Mouse (Mus musculus): ENCODE measurements around the gene Rbm10. TPM values are rescaled to one million over a fixed set of nuclear protein-coding genes. Genes with fewer than 3 reads are reported as not detected.

Gene Rbm10
- polyA plus RNA-seq, 1 experiment = 27.9 TPM

DNA sequence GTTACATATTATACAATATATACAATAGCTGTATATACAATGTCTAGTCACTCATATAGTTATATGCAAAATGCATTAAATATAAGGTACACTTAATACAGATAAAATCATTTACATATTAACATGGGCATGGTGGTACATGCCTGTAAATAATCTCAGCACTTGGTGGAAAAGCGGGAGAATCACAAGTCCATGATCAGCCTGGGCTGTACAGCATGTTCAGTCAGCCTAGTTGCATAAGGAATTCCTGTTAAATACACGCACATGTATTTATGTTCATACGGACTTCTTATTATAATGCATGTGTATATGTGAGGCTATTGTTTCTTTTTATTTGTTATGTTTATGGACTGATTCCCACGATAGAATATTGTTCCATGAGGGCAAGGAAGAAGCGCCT is 40.3 kb downstream of the Rbm10 start:
- Histone ChIP-seq H3K36me3 (replicated peaks; ENCODE audit: low read length) (no peaks in the 10 kb centered on the region), H3K9me3 (no peaks in the 10 kb centered on the region), H3K4me1 (peaks cover 17% of the 10 kb centered on the region), H3K27me3 (replicated peaks) (no peaks in the 10 kb centered on the region), H3K4me3 (replicated peaks) (peak overlapping the region; percentile 93)
- TF ChIP-seq GATA1 (IDR thresholded peaks at IDR 0.05; ENCODE audit: borderline replicate concordance, low read length) (no peak), FLI1 (IDR thresholded peaks at IDR 0.05; ENCODE audit: low read length) (no peak)

DNA sequence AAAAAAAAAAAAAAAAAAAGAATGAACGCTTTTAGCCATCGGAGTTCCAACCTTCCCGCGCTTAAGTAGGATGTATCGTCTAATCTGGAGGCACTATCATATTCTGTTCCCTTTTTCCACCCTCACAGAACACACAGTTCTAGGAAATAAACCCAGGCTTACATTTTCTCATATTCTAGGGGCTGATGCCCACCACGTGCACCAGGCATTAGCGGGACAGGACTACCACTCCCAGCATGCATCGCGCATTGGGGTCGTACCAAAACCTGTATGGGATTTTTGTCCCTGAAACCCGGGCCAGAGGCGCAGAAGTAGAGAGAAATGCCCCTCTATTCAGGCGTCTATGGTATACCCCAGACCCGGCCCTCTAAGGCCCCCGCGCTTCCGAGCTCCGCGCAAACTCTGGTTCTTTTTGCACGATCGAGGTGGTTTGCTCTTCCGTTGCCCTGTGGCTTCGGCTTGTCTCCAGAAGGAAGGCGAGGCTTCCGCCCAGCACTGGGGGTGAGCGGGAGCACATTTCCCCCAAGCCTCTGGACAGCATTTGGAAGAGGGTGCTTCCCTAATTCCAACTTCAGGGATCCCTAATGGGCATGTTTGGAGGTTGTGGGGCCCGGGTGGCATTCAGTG is 40.8 kb downstream of the Rbm10 start, which contains the start of gene Uba1:
Gene Uba1 (plus strand): TSS at position 301 of the 627 bp plus-strand sequence.
- Histone ChIP-seq H3K36me3 (replicated peaks; ENCODE audit: low read length) (no peaks in the 10 kb centered on the region), H3K9me3 (peaks cover 3% of the 10 kb centered on the region; the same call in 1 of the 2 replicates), H3K27me3 (replicated peaks) (no peaks in the 10 kb centered on the region), H3K4me1 (peaks cover 17% of the 10 kb centered on the region), H3K4me3 (replicated peaks) (peak within 1 kb of the TSS; percentile 93)
- TF ChIP-seq GATA1 (IDR thresholded peaks at IDR 0.05; ENCODE audit: borderline replicate concordance, low read length) = no peak
- no peak for TF ChIP-seq FLI1 (IDR thresholded peaks at IDR 0.05; ENCODE audit: low read length)

DNA sequence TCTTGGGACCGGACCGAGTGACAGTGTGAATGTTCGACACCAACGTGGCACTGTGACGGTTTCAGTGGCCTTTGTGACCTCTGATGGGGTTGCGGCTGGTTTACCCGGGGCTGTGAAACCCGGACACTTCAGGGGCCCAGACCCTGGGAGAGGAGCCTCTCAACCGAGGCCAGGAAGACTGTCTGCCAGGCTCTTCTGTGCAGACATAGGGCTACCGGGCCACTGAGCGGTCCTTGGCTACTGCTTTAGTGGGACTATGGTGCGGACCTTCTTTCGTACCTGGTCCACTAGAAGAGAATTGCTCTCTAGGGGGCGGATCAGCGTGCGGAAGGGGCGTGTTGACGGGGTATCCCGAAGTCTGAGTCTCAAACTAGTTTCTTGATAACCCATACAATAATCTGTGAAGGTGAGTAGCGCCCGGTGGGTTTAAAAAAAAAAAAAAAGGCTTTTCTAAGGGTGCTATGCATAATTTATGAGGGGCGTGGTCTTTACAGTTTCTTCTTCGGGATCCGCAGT is 41.6 kb downstream of the Rbm10 start:
- TF ChIP-seq GATA1 (IDR thresholded peaks at IDR 0.05; ENCODE audit: borderline replicate concordance, low read length) = no peak
- no peak for TF ChIP-seq FLI1 (IDR thresholded peaks at IDR 0.05; ENCODE audit: low read length)
- H3K4me1 ChIP-seq = peaks cover 17% of the 10 kb centered on the region
- no peaks in the 10 kb centered on the region for H3K36me3 ChIP-seq (replicated peaks; ENCODE audit: low read length)
- peaks cover 3% of the 10 kb centered on the region; the same call in 1 of the 2 replicates for H3K9me3 ChIP-seq
- H3K27me3 ChIP-seq (replicated peaks) = no peaks in the 10 kb centered on the region
- H3K4me3 ChIP-seq (replicated peaks) = peak overlapping the region; percentile 93

DNA sequence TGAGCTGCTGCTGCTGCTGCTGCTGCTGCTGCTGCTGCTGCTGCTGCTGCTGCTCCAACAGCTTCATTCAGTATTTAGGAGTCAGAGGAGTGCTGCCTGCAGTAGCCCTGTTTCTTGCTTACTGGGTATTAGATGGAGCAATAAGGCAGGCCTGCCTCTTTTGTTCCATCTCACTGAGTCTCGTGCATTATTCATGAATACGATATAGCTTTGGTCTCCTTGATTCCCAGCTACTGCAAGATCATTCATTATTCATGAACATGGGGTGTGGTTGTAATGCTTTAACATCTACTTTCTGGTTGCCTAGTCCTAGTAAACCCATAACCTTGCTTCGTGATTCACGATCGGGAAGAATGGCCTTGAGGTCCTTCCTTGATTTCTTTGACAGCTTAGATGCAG is 45.0 kb downstream of the Rbm10 start:
- Histone ChIP-seq H3K27me3 (replicated peaks) (no peaks in the 10 kb centered on the region), H3K4me1 (peaks cover 29% of the 10 kb centered on the region), H3K4me3 (replicated peaks) (no peak overlapping the region), H3K36me3 (replicated peaks; ENCODE audit: low read length) (peaks cover 14% of the 10 kb centered on the region), H3K9me3 (peaks cover 3% of the 10 kb centered on the region; the same call in 1 of the 2 replicates)
- no peak for TF ChIP-seq FLI1 (IDR thresholded peaks at IDR 0.05; ENCODE audit: low read length)
- no peak for TF ChIP-seq GATA1 (IDR thresholded peaks at IDR 0.05; ENCODE audit: borderline replicate concordance, low read length)

DNA sequence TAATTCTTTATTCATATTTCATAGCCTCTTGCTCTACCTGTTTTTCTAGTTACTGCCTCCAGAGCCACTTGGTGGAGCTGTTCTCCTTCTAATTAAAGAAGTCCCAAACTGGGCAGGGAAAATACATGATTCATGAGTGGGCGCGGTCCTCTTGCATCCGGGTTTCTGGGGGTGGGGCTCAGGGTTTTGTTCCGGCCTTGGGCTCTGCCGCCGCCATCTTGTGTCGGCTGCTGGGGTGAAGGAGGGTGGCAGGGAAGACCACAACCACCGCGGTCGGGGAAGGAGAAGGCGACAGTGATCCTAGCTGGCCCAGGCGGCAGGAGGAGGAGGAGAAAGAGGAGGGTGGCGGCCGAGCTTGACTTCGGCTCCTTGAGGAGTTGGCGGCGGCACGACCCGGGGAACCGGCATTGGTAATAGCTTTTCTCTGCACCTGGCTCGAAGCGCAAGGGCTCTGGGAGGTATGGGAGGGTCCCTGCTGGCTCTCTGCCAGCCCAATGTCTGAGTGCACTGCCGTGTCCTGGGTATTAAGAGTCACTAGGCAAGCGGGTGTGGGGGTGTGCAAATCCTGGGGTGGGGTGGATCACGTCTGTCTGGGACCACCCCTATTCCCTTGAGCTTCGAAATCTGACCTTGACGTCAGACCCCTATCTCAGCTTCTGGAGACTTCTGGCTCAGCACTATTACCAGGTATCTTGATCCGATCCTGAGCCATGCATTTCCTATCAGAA is 45.6 kb downstream of the Rbm10 start:
- Histone ChIP-seq H3K4me3 (replicated peaks) (peak overlapping the region; percentile 97), H3K4me1 (peaks cover 29% of the 10 kb centered on the region), H3K36me3 (replicated peaks; ENCODE audit: low read length) (peaks cover 20% of the 10 kb centered on the region), H3K9me3 (peaks cover 3% of the 10 kb centered on the region; the same call in 1 of the 2 replicates), H3K27me3 (replicated peaks) (no peaks in the 10 kb centered on the region)
- TF ChIP-seq FLI1 (IDR thresholded peaks at IDR 0.05; ENCODE audit: low read length) (no peak), GATA1 (IDR thresholded peaks at IDR 0.05; ENCODE audit: borderline replicate concordance, low read length) (no peak)

DNA sequence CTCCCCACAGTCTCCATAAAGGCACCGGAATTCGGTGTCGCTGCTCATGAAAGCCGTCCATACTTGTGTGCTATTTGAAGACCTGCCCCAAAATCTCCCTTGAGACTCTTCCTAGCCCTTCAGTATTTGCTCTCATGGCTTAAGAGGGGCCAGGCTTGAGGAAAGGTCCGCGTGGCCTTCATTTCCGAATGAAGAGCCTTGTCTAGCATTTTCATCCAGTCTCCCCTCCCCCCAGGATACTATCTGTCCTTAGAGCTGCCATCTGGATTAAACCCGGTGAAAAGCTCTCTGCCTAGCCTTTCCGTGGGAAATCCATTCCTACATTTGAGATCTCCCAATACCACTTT is 46.1 kb downstream of the Rbm10 start:
- H3K27me3 ChIP-seq (replicated peaks) = no peaks in the 10 kb centered on the region
- peaks cover 29% of the 10 kb centered on the region for H3K4me1 ChIP-seq
- H3K4me3 ChIP-seq (replicated peaks) = peak overlapping the region; percentile 97
- peaks cover 3% of the 10 kb centered on the region; the same call in 1 of the 2 replicates for H3K9me3 ChIP-seq
- peaks cover 25% of the 10 kb centered on the region for H3K36me3 ChIP-seq (replicated peaks; ENCODE audit: low read length)
- TF ChIP-seq GATA1 (IDR thresholded peaks at IDR 0.05; ENCODE audit: borderline replicate concordance, low read length) (no peak), FLI1 (IDR thresholded peaks at IDR 0.05; ENCODE audit: low read length) (no peak)

DNA sequence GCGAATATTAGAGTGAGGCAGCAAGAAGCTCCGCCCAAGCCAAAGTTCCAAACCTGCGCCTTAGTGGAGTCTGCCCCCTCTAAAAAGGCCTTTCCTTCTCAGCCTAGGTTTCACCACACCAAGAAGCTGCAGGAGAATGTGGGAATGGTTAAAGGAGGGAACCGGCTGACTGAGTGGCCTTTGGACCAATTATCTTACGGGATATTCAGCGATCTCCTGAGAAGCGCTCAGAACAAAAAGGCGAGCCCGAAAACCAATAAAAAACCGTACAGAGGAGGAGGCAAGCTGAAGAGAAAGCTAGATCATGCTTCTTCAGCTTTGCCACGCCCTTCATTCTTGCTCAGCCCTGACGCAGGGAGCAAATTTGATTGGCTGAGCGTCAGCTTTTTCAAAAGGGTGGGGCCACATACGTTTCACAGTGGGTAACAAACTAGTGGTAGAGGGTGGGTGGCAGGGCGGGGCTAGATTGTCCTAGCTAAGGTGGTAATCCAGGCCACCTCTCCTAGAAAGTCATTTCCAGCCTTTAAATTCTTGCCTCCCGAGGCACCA is 70.3 kb downstream of the Rbm10 start, which contains the start of gene Cdk16:
Gene Cdk16 (plus strand): TSS at position 436 of the 549 bp plus-strand sequence.
- peaks cover 40% of the 10 kb centered on the region for H3K36me3 ChIP-seq (replicated peaks; ENCODE audit: low read length)
- no peaks in the 10 kb centered on the region for H3K27me3 ChIP-seq (replicated peaks)
- TF ChIP-seq FLI1 (IDR thresholded peaks at IDR 0.05; ENCODE audit: low read length) = no peak
- TF ChIP-seq GATA1 (IDR thresholded peaks at IDR 0.05; ENCODE audit: borderline replicate concordance, low read length) = no peak
- H3K4me3 ChIP-seq (replicated peaks) = peak within 1 kb of the TSS; percentile 94
- peaks cover 10% of the 10 kb centered on the region for H3K9me3 ChIP-seq
- H3K4me1 ChIP-seq = peaks cover 40% of the 10 kb centered on the region

DNA sequence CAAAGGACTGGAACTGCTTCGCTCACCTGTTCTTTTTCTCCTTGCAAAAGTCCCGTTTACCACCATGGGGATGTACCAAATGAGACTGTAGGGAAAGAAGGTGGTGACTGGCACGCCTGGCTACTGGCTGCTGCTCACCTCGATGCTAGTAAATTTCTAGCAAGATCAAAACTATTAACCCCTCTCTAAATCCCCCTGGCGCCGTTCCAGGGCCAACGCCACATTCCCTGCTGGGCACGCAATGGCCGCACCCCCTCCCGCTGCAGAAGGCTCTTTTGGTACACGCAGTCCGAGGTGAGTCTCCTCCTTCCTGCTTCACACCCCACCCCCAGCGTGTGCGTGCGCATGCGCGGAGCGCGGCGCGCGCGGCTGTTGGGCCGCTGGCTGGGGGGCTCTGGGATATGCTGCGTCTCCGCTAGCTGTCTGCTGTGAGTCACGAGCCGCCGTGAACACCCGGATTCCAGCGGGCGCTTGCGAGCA is 70.8 kb downstream of the Rbm10 start:
- Histone ChIP-seq H3K27me3 (replicated peaks) (no peaks in the 10 kb centered on the region), H3K36me3 (replicated peaks; ENCODE audit: low read length) (peaks cover 40% of the 10 kb centered on the region), H3K9me3 (peaks cover 10% of the 10 kb centered on the region), H3K4me3 (replicated peaks) (peak overlapping the region; percentile 94), H3K4me1 (peaks cover 45% of the 10 kb centered on the region)
- TF ChIP-seq GATA1 (IDR thresholded peaks at IDR 0.05; ENCODE audit: borderline replicate concordance, low read length) (no peak), FLI1 (IDR thresholded peaks at IDR 0.05; ENCODE audit: low read length) (no peak)

DNA sequence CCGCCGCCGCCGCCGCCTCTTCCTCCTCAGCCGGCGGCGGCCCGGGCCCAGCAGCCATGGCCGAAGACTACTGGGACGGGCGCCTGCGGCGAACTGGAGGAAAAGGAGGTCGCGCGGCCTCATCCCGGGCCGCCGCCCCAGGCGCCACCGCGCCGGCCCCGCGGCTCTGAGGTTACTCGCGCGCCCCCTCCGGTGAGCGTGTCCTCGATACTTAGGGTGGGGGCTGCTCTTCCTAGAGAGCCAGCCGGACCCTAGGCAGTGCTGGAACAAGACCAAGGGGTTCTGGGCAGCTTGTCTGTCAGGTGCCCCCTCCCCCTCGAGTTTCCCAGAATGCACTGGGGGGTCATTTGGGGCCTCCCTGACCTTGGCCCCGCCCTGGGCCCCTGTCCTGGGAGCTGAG is 71.3 kb downstream of the Rbm10 start:
- Histone ChIP-seq H3K4me3 (replicated peaks) (peak overlapping the region; percentile 94), H3K9me3 (peaks cover 10% of the 10 kb centered on the region), H3K4me1 (peaks cover 46% of the 10 kb centered on the region), H3K27me3 (replicated peaks) (no peaks in the 10 kb centered on the region), H3K36me3 (replicated peaks; ENCODE audit: low read length) (peaks cover 42% of the 10 kb centered on the region)
- TF ChIP-seq FLI1 (IDR thresholded peaks at IDR 0.05; ENCODE audit: low read length) = no peak
- TF ChIP-seq GATA1 (IDR thresholded peaks at IDR 0.05; ENCODE audit: borderline replicate concordance, low read length) = no peak
